Mouse (Mus musculus) bone marrow, adult 2 months (tissue): ENCODE results near the gene Cxcr1.

Experiments
- CTCF ChIP-seq: fragments of 200-500 bp; IDR thresholded peaks from 2 replicates; pipeline ENCODE4 v1.5.1; 2011; ENCODE audit warnings: low read length, control low read depth; ENCODE audit not compliant: control insufficient read depth, insufficient read depth
- POLR2A ChIP-seq: fragments of 200-500 bp; IDR thresholded peaks from 2 replicates; pipeline ENCODE4 v1.6.1; 2011; ENCODE audit warnings: low read depth, mild to moderate bottlenecking, control low read depth, low read length, borderline replicate concordance; ENCODE audit not compliant: control insufficient read depth

- no peak for TF ChIP-seq CTCF
- TF ChIP-seq POLR2A = no peak
Observed at GRCm38 (mm10) chr1:74156381-74156910, 38.0 kb downstream of the Cxcr1 start.
